Mouse (Mus musculus) heart, embryonic 13.5 days (tissue): Measurements from ENCODE around the gene Sec24a. TPM values are rescaled to one million over a fixed set of nuclear protein-coding genes. Genes with fewer than 3 reads are reported as not detected.
"Not testable (repeated sequence)": the region's sequence is repeated elsewhere in the genome, so short reads cannot be mapped to it uniquely, and the experiment has no call there.

Experiments used
- ATAC-seq: fragments of 200-750 bp; cut with Nextera tagmentation; 2 replicates; pipeline ENCODE4 v1.8.0; 2017; ENCODE audit warnings: moderate TSS enrichment; ENCODE audit not compliant: insufficient number of reproducible peaks, low FRiP score, low TSS enrichment; ENCODE audit errors: extremely low read depth
- H3K27ac ChIP-seq: fragments of 300-500 bp; sonication (generic); replicated peaks from 2 replicates; pipeline ENCODE4 v1.5.1; 2015; ENCODE audit warnings: moderate library complexity, mild to moderate bottlenecking, inconsistent platforms
- H3K27me3 ChIP-seq: fragments of 300-500 bp; sonication (generic); replicated peaks from 2 replicates; pipeline ENCODE4 v1.6.1; 2015; ENCODE audit warnings: mild to moderate bottlenecking, inconsistent platforms
- H3K36me3 ChIP-seq: fragments of 300-500 bp; sonication (generic); 2 replicates; pipeline ENCODE4 v1.6.1; 2015; ENCODE audit warnings: mild to moderate bottlenecking, inconsistent platforms
- H3K4me1 ChIP-seq: fragments of 300-500 bp; sonication (generic); 2 replicates; pipeline ENCODE4 v1.6.1; 2015; ENCODE audit warnings: inconsistent platforms
- H3K4me2 ChIP-seq: fragments of 300-500 bp; sonication (generic); 2 replicates; pipeline ENCODE4 v1.6.1; 2015; ENCODE audit warnings: inconsistent platforms, mild to moderate bottlenecking, moderate library complexity
- H3K4me3 ChIP-seq: fragments of 300-500 bp; sonication (generic); 2 replicates; pipeline ENCODE4 v1.5.1; 2015; ENCODE audit warnings: moderate library complexity, mild to moderate bottlenecking, inconsistent platforms
- H3K9ac ChIP-seq: fragments of 300-500 bp; sonication (generic); 2 replicates; pipeline ENCODE4 v1.6.1; 2015; ENCODE audit warnings: inconsistent platforms, mild to moderate bottlenecking, moderate library complexity
- H3K9me3 ChIP-seq: fragments of 300-500 bp; sonication (generic); 2 replicates; pipeline ENCODE4 v1.6.1; 2016; ENCODE audit warnings: inconsistent platforms
- WGBS: fragments of 180-500 bp; shearing (Covaris S2); methylation state at CpG from one replicate; pipeline ENCODE4 v1.1.7; 2015; ENCODE audit warnings: mixed read lengths; 5-methylcytosine and 5-hydroxymethylcytosine counted together
- polyA plus RNA-seq: library from polyadenylated mRNA; unstranded; fragments of >200 nt; fragmentation: Nextera tagmentation; extraction: Ambion mirVana; gene quantifications from 2 replicates; pipeline ENCODE4 v1.2.1, GENCODE M21; 2015

The Sec24a gene
- 9.9 and 10.3 TPM in 2 replicates for polyA plus RNA-seq

DNA sequence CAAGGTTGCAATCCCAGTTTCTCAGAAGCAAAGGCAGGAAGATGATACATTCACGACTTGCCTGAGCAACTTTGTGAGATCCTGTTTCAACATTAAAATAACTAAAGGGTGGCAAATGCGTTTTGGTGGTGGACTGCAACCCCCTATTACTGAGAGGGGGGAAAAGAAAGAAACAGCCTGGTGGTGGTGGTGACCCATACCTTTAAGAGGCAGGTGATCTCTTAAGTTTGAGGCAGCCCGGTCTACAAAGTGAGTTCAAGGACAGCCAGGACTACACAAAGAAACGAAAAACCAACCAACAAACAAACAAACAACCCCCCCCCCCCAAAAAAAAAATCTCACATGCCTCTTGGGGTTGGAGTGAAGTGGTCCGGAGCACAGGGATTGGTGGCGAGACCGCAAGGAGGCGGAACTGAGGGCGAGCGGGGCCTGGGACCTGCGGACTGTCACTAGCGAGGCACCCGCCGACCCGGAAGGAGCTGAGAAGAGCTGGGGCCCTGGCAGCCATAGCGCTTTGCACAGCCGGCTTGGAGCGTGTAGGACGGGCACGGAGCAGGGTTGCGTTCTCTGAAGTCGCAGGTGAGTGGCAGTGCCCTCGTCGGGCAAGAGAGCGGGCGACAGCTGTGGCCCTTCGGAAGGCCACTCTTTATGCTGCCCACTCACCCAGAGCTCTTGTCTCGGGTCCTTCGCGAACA, at the start of gene Sec24a, which contains the start of gene Sar1b:
Sec24a (minus strand) TSS at position 422 of the 695 bp plus-strand sequence.
Sar1b (plus strand) TSS at position 475 of the 695 bp plus-strand sequence.
- Histone ChIP-seq H3K27ac (no peak within 1 kb of the TSS), H3K4me1 (peaks cover 31% of the 10 kb centered on the region), H3K9me3 (no peaks in the 10 kb centered on the region), H3K4me2 (peak within 1 kb of the TSS; percentile 94), H3K9ac (peak within 1 kb of the TSS; percentile 97), H3K4me3 (peak within 1 kb of the TSS; percentile 98), H3K27me3 (peaks cover 9% of the 10 kb centered on the region), H3K36me3 (no peaks in the 10 kb centered on the region)
- no peak; the same call in 1 of the 2 replicates for ATAC-seq
- WGBS, result 3% methylated on average over 30 of the region's 30 CpGs

DNA sequence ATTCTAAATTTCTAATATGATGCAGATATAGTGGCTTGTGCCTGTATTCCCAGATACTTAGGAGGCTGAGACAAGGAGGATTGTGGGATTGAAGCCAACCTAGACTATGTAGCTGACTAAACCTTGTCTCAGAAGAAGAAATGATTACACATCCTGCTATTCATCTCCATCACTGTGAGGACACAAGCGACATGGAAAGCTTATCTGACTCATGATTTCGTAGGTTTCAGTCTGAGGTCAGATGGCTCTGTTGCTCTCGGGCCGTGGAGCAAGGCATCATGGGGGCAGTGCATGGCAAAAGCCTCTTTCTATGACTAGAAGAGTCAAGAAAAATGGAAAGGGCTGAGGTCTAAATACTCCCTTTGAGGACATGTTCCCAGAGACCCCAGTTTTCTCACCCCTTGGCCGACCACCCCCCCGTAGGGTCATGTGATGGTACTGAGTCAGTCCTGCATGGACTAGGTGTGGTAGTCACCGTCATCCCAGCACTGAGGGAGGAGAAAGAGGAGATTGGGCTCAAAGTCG, 48.6 kb upstream of the Sec24a start:
- Histone ChIP-seq H3K27me3 (no peaks in the 10 kb centered on the region), H3K4me1 (no peaks in the 10 kb centered on the region), H3K4me2 (no peak overlapping the region), H3K27ac (no peak overlapping the region), H3K9me3 (no peaks in the 10 kb centered on the region), H3K4me3 (no peak overlapping the region), H3K36me3 (peaks cover 3% of the 10 kb centered on the region; the same call in 1 of the 2 replicates), H3K9ac (no peak overlapping the region)
- no peak for ATAC-seq
- 83% methylated on average over 8 of the region's 8 CpGs for WGBS

DNA sequence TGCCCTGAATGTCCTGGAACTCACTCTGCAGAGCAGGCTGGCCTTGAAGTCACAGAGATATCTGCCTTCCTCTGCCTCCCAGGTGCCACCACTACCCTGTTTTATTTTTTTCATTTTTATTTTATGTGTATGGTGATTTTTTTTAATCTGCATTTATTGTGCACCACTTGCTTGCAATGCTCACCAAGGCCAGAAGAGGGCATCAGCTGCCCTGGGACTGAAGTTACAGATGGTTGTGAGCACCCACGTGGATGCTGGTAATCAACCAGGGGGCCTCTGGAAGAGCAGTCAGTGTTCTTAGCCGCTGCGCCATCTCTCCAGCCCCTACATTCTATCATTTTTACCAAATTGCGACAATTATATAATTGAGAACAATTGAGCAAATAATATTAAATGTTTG, 47.8 kb upstream of the Sec24a start:
- Histone ChIP-seq H3K27ac (no peak overlapping the region), H3K4me1 (no peaks in the 10 kb centered on the region), H3K9me3 (no peaks in the 10 kb centered on the region), H3K36me3 (no peaks in the 10 kb centered on the region), H3K27me3 (no peaks in the 10 kb centered on the region), H3K9ac (no peak overlapping the region), H3K4me3 (no peak overlapping the region), H3K4me2 (no peak overlapping the region)
- ATAC-seq, result no peak
- 82% methylated on average over 4 of the region's 4 CpGs for WGBS

DNA sequence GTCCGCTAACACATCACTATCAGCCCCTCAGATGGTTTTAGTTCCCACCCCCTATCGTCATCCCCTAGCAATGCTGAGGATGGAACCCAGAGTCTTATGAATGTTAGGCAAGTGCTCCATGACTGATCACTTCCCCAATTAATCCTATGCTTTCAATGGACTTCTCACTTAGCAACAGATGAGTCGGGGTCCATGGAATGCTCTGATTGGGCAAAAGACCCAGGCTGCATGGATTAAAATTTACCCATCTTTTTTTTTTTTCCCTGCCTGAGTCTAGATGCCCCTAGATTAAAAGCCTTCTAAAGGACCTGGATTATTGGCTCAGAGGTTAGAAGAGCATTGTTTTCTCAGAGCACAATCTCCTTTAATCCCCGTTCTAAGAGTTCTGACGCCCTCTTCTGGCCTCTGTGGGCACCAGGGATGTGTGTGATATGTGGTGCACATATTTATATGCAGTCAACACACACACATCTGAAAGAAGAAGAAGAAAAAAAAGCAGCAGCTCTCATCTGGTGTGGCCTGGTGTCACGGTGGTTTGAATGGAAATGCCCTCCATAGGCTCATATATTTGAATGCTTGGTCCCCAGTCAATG, 46.3 kb upstream of the Sec24a start:
- Histone ChIP-seq H3K27me3 (no peaks in the 10 kb centered on the region), H3K27ac (no peak overlapping the region), H3K9me3 (no peaks in the 10 kb centered on the region), H3K4me3 (no peak overlapping the region), H3K4me1 (peaks cover 4% of the 10 kb centered on the region; the same call in 1 of the 2 replicates), H3K36me3 (no peaks in the 10 kb centered on the region), H3K9ac (no peak overlapping the region), H3K4me2 (no peak overlapping the region)
- no peak for ATAC-seq
- WGBS, result 56% methylated on average over 6 of the region's 6 CpGs

DNA sequence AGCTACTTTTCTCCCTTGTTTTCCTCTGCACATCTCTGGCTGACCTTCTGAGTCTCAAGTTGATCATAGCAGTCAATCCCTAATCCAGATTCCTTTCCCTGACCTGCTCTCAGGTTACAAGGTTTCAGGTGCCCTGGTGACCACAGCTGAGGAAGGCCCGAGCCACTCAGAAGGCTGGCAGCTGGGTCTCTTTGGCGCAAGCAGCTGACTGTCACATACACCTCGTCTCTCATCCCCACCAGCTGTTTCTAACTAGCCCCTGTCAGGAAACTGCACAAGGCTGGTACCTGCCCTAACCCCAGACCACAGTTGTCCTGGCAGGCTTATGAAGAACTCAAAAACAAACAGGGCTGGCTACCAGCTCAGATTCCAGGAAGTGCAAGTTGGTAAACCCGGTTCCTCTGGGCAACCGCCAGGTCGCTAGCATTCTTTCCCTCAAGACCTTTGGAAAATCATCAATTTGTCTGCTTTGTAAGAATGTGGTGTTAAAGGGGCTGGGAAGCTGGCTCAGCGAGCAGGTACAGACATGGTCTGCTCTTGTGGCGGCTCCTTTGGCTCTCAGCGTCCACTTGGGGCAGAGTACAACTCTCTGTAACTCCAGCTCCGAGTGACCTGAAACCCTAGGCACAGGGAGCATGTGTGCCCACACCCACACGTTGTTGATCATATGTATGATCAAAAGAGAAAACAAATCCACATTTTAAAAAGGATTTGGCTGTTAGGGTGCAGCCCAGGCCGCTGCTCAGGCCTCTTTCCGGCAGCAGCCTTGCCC, 43.9 kb upstream of the Sec24a start:
- no peaks in the 10 kb centered on the region for H3K27me3 ChIP-seq
- no peak overlapping the region for H3K27ac ChIP-seq
- 49% methylated on average over 13 of the region's 13 CpGs for WGBS
- peaks cover 4% of the 10 kb centered on the region; the same call in 1 of the 2 replicates for H3K4me1 ChIP-seq
- H3K4me2 ChIP-seq, result no peak overlapping the region
- H3K9ac ChIP-seq, result no peak overlapping the region
- H3K36me3 ChIP-seq, result no peaks in the 10 kb centered on the region
- no peak overlapping the region for H3K4me3 ChIP-seq
- ATAC-seq, result no peak
- no peaks in the 10 kb centered on the region for H3K9me3 ChIP-seq

DNA sequence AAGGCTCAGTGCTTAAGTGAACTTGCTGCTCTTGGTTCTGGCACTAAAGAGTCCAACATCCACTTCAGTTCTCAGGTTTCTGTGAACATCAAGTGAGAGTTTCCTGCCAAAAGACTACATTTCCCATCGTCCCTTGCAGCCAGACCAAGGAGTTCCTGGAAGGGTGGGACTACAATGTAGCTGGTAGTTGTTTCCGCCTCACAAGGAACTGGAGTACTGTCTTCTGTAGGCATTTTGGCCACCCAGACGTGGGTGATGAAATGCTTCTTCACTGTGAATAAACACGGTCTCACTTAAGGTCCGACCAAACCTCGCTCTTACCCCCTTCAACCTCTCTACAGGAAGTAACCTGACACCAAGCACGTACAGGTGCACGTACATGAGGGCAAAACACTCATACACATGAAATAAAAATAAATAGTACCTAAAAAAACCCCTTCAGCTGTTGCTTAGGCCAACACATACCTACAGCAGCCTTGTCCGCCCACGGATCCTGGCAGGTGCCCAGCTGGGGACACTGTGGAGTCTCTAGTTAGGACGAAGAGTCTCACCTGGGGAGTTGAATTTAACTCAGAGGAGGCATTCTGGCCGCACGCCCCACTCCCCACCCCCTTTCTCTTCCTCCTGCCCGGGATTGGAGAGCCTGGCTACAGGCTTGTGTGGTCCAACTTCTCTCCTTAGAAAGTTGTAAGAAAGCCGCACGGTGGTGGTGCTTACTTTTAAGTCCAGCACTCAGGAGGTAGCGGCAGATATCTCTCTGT, 42.0 kb upstream of the Sec24a start:
- Histone ChIP-seq H3K36me3 (no peaks in the 10 kb centered on the region), H3K27me3 (no peaks in the 10 kb centered on the region), H3K9ac (peak overlapping the region; percentile 75), H3K4me1 (peaks cover 13% of the 10 kb centered on the region), H3K4me2 (peak overlapping the region; percentile 80), H3K27ac (0 out of 2 replicates have a peak overlapping the region, but pooled peaks have one; percentile 20), H3K9me3 (no peaks in the 10 kb centered on the region), H3K4me3 (peak overlapping the region; percentile 63)
- 16% methylated on average over 17 of the region's 17 CpGs for WGBS
- ATAC-seq, result no peak

DNA sequence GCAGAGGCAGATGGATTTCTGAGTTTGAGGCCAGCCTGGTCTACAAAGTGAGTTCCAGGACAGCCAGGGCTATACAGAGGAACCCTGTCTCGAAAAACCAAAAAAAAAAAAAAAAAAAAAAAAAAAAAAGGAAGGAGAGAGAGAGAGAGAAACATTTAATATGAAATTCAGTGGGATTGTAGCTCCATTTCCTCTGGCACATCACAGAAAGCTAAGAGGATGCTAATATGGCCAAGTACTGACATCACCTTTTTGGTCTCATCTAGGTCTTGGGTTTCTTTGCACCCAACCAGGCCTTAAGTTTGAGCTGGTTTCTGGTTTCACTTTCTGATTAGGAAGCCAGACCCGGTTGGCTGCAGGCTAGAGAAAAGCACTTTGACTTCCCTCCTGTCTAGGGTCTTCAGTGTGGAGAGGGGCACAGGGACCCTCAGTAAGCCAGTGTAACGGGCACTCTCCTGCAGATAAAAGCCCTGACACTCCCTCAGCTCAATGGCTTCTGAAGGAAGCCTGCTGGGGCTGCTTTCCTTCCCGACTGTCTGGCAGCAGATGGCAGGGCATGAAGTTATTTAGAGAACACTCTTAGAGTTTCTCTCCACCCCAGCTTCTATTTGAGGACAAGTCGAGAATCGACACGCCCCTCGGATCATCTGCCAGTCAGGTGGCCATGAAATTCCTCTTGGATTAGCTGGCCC, 37.3 kb upstream of the Sec24a start:
- ATAC-seq, result no peak
- Histone ChIP-seq H3K27me3 (no peaks in the 10 kb centered on the region), H3K4me1 (peaks cover 20% of the 10 kb centered on the region), H3K27ac (peak overlapping the region; percentile 89), H3K9ac (peak overlapping the region; percentile 74), H3K4me3 (peak overlapping the region; percentile 18; the same call in 1 of the 2 replicates), H3K36me3 (no peaks in the 10 kb centered on the region), H3K9me3 (no peaks in the 10 kb centered on the region), H3K4me2 (peak overlapping the region; percentile 59)
- WGBS, result 21% methylated on average over 8 of the region's 8 CpGs

DNA sequence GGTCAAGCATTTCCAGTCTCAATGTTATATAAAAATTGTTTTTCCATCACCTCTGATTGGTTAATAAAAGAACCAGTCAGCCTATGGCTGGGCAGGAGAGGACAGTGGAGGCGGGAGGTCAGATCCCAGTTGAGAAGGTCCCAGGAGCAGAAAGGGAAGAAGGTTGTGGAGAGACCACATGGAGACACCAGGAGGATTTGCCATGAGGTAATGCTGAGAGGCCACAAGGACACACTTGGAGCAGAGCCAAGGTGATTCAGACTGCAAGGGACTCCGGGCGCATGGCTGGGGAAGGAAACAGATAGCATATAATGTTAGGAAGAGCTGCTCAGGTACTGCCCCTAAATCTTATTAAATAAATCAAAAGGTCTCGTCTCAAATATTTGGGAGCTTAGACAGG, 32.8 kb upstream of the Sec24a start:
- no peak overlapping the region for H3K9ac ChIP-seq
- no peak for ATAC-seq
- no peak overlapping the region for H3K4me2 ChIP-seq
- H3K36me3 ChIP-seq, result peaks cover 16% of the 10 kb centered on the region
- H3K9me3 ChIP-seq, result no peaks in the 10 kb centered on the region
- no peak overlapping the region for H3K27ac ChIP-seq
- H3K4me1 ChIP-seq, result peaks cover 13% of the 10 kb centered on the region
- 51% methylated on average over 4 of the region's 4 CpGs for WGBS
- H3K27me3 ChIP-seq, result no peaks in the 10 kb centered on the region
- H3K4me3 ChIP-seq, result no peak overlapping the region

DNA sequence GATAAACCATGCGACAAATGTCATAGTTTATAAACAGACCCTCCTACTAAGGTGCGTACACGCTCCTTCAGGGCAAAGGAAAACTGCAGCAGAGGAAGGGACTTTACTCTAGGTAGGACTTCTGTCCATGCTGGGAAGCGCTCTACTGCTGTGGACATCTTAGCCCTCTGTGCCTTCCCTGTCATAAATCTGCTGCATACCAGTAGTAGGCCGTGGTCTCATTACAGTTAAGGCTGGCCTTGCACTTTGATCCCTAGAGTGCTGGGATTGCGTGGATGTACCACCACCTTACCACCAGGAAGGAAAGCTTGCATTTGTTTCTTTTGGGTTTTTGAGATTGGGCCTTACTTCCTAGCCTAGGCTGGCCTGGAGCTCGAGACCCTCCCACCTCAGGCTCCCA, 27.2 kb upstream of the Sec24a start:
- H3K36me3 ChIP-seq, result peaks cover 69% of the 10 kb centered on the region

DNA sequence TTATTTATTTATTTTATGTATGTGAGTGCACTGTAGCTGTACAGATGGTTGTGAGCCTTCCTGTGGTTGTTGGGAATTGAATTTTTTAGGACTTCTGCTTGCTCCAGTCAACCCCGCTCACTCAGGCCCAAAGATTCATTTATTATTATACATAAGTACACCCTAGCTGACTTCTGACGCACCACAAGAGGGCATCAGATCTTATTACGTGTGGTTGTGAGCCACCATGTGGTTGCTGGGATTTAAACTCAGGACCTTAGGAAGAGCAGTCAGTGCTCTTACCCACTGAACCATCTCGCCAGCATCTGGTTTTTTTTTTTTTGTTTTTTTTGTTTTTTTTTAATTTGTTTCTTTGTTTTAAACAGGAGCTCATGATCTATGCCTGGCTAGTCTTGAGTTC, 26.3 kb upstream of the Sec24a start:
- 82% methylated on average over 4 of the region's 4 CpGs for WGBS
- not testable (repeated sequence) for H3K4me2 ChIP-seq, H3K9me3 ChIP-seq, H3K27me3 ChIP-seq, H3K27ac ChIP-seq, H3K4me1 ChIP-seq, H3K4me3 ChIP-seq, ATAC-seq, H3K9ac ChIP-seq
- H3K36me3 ChIP-seq, result peaks cover 76% of the 10 kb centered on the region

More for the DNA sequence above, 27.2 kb upstream of the Sec24a start:
- Histone ChIP-seq H3K4me1 (no peaks in the 10 kb centered on the region), H3K27ac (no peak overlapping the region), H3K27me3 (no peaks in the 10 kb centered on the region), H3K9me3 (peaks cover 3% of the 10 kb centered on the region; the same call in 1 of the 2 replicates), H3K9ac (no peak overlapping the region), H3K4me3 (no peak overlapping the region), H3K4me2 (no peak overlapping the region)
- WGBS, result 94% methylated on average over 7 of the region's 7 CpGs
- no peak for ATAC-seq
